Mouse (Mus musculus): ENCODE data around the gene Vmn1r170.
"Not testable (repeated sequence)": the region's sequence is repeated elsewhere in the genome, so short reads cannot be mapped to it uniquely, and the experiment has no call there.

Vmn1r170 gene

GRCm38 (mm10) chr7:23605875-23606274 lies at the start of gene Vmn1r170:
Gene Vmn1r170 (plus strand): TSS chr7:23606175.
- not testable (repeated sequence) for DNase-seq (ENCODE audit: low spot score in 2 of 2)

DNA sequence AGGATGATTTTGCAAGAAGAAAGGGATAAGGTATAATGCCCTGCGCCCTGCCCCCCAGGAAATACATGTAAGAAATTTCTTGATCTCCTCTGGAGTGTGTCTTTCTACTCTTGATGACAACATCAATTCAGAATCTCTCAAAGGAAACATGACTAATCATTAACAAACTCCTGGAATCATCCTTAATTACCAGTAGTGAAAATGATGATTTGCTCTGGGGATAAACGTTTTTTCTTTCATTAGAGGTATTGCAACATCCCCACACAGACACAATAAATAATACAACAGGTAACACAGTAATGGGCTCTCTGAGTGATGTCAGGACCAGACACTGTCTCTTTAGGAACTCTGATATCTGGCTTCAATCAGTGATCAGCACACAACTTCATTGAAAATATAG lies 30.7 kb upstream of the Vmn1r170 start, which contains the start of gene Vmn1r169:
Gene Vmn1r169, plus strand, starts transcription at position 301 of the 400 bp plus-strand sequence.
- not testable (repeated sequence) for DNase-seq (ENCODE audit: low spot score in 2 of 2)

DNA sequence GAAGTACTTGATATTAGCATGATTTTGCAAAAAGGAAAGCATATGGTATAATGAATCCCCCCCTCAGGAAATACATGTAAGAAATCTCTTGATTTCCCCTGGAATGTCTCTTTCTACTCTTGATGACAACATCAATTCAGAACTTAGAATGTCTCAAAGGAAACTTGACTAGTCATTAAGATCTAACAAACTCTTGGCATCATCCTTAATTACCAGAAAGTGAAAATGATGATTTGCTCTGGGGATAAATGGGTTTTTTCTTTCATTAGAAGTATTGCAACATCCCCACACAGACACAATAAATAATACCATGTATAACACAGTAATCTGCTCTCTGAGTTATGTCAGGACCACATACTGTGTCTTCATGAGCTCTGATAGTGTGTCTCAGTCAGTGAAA lies 24.4 kb downstream of the Vmn1r170 start, which contains the start of gene Vmn1r171:
Gene Vmn1r171, plus strand, starts transcription at position 301 of the 400 bp plus-strand sequence.
- DNase-seq (ENCODE audit: low spot score in 2 of 2), result no peak
